Mouse (Mus musculus) liver, adult (tissue): ENCODE results near the gene Snx8.

Experiments
- GATA4 ChIP-seq: IDR thresholded peaks from 2 replicates; pipeline ENCODE4 v1.6.1; 2014; ENCODE audit warnings: mild to moderate bottlenecking, low read length; ENCODE audit not compliant: insufficient replicate concordance

Gene Snx8

DNA sequence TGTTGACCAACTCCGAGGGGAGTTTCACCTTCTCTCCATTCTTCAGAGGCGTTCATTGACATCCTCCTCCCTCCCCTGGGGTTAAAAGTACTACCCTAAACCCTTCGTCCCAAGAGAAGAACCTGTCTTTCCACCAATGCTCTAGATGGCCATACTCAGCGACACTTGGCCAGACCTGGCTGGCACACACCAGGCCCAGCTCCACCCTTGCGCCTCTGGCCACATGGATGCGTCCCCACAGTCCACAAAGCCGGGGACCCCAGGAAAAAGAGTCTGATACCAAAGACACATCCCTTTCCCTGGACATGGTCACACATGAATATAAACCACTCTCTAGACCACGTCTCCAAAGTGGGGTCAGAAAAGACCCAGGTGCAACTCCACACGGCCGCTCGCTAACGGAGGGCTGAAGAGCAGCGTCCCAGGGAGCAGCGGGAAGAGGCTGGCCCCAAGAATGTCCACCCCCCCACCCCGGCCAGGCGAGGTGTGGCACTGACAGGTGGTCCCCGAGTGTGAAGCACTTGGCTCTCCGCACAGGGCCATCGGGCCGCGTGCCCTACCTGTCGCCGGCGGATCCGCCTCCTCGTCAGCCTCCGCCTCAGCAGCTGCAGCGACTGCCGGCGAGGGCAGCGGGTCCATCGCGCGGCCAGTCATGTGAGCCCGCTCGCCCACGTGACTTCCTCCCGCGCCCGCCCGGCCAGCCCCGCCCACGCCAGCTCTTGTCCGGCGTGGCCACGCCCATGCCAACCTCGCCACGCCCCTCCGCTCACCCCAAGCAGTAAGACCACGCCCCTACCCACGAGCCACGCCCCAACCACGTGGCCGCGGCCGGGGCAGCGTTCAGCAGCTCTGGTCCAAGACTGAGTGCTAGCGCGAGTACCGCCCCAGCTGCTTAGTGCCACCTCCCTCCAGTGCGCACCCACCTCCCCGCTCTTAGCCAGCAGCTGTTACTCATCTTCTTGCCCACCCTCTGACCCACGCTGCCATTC lies at the start of gene Snx8:
Gene Snx8 (minus strand): TSS at position 675 of the 989 bp plus-strand sequence.
- TF ChIP-seq GATA4, result no peak

GRCm38 (mm10) chr5:140425016-140425783 lies 36.1 kb upstream of the Snx8 start:
- TF ChIP-seq GATA4, result no peak

- no peak for TF ChIP-seq GATA4
Observed at GRCm38 (mm10) chr5:140420616-140421015, 31.6 kb upstream of the Snx8 start.

GRCm38 (mm10) chr5:140419442-140420080 lies 30.5 kb upstream of the Snx8 start:
- TF ChIP-seq GATA4, result no peak

- TF ChIP-seq GATA4, result no peak
Observed at GRCm38 (mm10) chr5:140418489-140419441, 29.7 kb upstream of the Snx8 start, which contains the start of gene Eif3b. Eif3b (plus strand) TSS chr5:140419328.

DNA sequence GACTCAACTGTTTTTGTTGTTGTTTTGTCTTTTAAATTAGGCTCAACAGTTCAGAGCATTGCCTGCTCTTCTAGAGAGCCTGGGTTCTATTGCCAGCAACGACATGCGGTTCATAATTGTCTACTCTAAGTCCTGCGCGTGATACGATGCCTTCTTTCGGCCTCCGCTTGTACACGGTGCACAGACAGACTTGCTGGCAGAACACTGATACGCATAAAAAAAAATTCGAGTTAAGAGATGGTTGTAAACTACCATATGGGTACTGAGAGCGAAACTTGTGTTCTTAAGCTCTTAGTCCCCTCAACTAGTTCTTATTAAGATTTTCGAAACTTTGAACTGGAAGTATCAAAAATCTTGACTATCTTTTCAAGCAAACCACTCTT lies 29.0 kb upstream of the Snx8 start:
- no peak for TF ChIP-seq GATA4

DNA sequence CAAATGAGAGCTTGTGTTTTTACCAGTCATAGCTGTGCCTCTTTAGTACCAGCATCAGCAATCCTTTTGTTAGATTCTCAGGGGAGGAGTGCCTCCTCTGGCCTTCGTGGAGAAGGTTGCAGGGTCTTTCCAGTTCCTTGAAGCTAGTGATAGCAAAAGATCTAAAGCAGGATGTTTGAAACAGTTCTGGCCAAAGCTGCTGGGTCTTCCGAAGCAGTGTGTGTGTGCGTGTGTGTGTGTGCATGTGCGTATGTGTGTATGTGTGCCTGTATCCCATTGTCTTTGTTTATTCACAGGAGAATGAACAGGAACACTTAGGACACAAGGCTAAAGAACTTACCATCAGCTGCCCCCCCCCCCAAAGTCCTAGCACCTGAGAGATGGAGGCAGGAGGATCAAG lies 25.6 kb upstream of the Snx8 start:
- peak; percentile 53; the same call in 1 of the 2 replicates for TF ChIP-seq GATA4

- no peak for TF ChIP-seq GATA4
Observed at GRCm38 (mm10) chr5:140411339-140411738, 22.3 kb upstream of the Snx8 start.

DNA sequence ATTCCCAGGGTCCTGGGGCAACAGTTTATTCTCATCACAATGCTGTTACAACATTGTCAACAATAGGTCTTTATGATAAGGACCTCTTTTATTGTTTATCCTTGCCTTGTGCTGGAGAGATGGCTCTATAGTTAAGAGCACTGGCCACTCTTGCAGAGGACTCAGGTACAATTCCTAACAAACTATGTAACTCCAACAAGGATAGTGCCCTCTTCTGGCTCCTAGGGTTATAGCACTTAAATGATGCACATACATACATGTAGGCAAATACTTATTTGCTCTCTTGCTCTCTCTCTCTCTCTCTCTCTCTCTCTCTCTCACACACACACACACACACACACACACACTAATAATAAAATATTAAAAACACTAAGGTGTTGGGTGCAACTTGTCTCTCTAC lies 19.7 kb upstream of the Snx8 start:
- TF ChIP-seq GATA4, result no peak

GRCm38 (mm10) chr5:140406666-140407065 lies 17.6 kb upstream of the Snx8 start:
- no peak for TF ChIP-seq GATA4

GRCm38 (mm10) chr5:140405126-140405525 lies 16.1 kb upstream of the Snx8 start:
- no peak for TF ChIP-seq GATA4

- no peak for TF ChIP-seq GATA4
Observed at GRCm38 (mm10) chr5:140402640-140403270, 13.7 kb upstream of the Snx8 start.

GRCm38 (mm10) chr5:140396166-140396940 lies 7.3 kb upstream of the Snx8 start:
- no peak for TF ChIP-seq GATA4

DNA sequence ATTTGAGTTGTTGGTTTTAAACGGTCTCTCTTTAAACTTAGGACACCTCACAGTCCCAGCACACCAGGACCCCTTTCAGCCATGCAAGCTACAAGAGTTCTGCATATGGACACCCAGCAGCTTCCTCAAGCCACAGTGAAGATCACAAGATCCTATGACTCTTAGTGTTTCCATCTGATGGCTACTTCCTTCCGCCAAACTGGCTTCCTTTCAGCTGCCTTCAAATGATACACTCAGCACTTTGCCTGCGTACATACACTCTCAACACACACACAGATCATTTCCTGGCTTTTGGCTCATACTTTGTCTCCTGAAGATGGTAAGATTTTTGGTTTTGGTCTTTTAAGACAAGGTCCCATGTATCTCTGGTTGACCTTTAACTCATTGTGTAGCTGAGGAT lies 3.6 kb upstream of the Snx8 start:
- TF ChIP-seq GATA4, result peak; percentile 34; the same call in 1 of the 2 replicates
